Mouse (Mus musculus) thymus, postnatal 0 days (tissue): ENCODE measurements at regions not wholly inside any gene's neighbourhood (a gene's known extent, or its start where the extent isn't known, plus 50 kb on each side); places are given as distances from the start of the nearest gene placed in this dataset.
A peak's percentile ranks its signal among the peaks of the same experiment; 100 is the strongest.

Source experiments
- DNase-seq: peaks from one replicate; pipeline ENCODE4 v3.0.0-alpha.2; 2015; ENCODE audit warnings: low spot score

DNA sequence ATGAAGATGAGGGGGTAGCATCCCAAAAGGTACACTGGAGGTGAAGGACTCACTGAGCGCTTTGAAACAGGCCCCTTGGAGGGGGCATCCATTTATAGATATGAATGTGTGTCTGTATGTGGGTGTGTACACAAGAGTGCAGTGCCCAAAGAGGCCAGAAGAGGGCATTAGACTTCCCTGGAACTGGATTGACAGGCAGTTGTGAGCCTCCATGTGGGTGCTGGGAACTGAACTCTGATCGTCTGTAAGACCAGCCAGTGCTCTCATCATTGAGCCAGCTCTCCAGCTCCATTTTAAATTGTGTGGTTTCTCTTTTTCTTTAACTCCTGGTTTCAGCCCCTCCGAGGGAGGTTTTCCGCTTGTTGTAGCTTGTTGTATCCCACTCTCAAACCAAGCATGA is 67.6 kb upstream of the 1700021F07Rik start:
- DNase-seq, result no peak

- peak; percentile 80 for DNase-seq
These were observed 67.2 kb upstream of the 1700021F07Rik start for GRCm38 (mm10) chr2:173455216-173455615.

DNA sequence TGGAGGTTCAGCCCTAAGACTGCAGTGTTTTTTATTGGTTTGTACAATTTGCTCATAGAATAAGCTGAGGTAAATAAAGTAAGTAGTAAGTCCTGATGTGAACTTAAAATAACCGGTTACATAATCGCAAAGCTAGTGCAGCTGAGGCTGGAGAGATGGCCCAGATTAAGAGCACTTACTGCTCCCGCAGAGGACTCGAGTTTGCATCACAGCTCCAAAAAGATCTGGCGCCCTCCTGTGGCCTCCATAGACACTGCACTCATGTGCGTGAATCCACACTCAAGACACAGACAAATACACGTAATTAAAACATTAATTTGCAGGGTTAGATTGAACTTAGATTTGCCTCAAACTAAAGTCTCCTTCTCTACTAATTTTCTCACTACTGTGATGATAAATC is 66.3 kb upstream of the 1700021F07Rik start:
- peak; percentile 50 for DNase-seq

- DNase-seq, result no peak
These were observed 65.3 kb upstream of the 1700021F07Rik start for GRCm38 (mm10) chr2:173456924-173457623.

DNA sequence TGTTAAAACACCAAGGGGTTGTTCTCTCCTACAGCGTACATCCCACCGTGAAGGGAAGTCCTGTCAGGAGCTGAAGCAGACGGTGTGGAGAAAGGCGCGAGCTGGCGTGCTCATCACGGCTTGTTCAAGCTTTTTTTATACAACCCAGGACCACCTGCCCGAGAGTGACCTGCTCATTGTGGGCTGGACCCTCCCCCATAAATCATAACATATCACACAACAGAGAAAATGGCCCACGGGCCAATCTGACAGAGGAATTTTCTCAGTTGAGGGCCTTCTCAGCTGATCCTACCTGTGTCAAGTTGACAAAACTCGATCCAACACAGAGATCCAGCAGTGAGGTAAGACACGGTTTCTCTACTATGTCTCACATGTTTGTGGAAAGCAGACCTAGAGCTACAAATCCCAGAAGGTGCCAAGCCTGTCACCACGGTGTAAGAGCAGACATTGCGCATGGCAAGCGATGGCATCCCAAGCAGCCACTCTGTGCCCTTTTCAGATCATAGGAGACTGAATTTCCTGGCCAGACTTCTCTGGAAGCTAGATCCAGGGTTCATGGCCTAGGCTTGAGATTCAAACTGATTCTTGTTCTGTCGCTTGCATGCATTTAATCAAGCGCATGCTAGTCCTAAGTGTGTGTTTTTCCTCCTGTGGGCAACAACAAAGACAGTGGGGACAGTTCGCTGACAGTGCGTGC is 64.6 kb upstream of the 1700021F07Rik start:
- no peak for DNase-seq

DNA sequence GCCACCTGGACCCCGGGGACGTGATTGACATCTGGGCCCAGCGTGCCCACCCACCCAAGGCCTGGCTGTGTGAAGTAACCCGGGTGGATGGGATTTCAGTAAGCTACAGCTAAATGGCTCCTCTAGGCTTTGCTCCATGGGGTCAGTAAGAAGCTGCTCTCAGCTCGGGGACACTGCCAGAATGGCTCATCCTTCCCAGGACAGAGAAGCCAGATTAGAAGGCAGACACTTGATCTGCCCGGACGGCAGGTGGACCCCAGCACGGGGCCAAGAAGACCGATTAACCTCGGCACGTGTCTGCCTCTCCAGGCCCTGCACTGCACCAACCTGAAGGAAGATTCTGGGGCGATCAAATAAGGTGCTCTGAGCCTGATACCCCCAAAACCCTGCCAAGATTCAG is 63.5 kb upstream of the 1700021F07Rik start:
- no peak for DNase-seq

DNA sequence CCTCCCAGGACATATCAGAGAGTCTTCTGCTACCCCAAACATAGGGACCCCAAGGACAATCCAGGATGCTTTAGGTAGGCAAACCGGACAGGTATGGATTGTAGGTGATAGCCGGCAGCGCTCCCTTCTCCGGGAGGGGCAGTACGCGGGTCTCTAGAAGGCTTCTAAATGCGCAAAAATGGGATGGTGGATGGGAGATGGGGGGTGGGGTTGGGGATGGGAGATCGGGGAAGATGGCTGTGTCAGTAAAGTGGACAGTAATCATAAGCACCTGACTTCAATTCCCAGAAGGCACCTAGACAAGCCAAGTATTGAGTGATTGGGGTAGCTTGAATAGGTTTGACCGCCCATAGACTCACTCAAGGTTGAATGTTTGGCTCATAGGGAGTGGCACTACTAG is 59.1 kb upstream of the 1700021F07Rik start:
- DNase-seq, result no peak

- DNase-seq, result no peak
These were observed 57.8 kb upstream of the 1700021F07Rik start for GRCm38 (mm10) chr2:173464562-173464961.

GRCm38 (mm10) chr2:173465006-173465620 is 57.3 kb upstream of the 1700021F07Rik start:
- DNase-seq, result no peak

DNA sequence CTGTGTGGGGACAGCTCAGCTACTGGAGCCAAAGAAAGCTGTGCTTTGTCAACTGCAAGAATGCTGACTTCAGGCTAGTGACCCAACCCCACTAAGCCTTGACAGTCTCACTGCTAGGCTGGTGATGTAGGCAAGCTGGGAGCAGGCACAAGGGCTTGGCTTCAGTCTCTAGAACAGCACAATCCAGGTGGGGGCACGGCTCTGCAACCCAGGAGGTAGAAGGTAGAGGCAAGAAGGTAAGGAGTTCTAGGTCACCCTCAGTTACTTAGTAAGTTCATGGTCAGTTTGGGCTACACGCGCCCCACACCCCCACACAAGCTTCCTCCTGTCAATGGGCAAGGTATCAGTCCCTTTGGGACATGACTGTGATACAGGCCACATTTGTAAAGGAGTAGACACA is 54.2 kb upstream of the 1700021F07Rik start:
- no peak for DNase-seq

DNA sequence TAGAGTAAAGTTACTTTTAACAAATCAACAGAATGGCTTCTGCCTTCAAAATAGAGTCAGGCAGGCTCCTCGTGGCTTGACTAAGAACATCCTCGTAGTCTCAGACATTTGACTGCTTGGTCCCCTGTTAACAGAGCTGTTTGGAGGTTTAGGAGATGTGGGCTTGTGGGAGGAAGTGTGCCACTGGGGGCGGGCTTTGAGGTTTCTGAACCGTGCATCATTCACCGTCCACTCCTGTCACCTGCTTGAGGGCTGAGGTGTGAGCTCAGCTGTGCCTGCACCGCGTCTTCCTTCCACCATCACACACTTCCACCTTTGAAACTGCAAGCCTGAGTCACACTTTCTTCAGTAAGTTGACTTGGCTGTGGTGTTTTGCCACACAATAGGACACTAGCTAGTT is 52.6 kb upstream of the 1700021F07Rik start:
- DNase-seq, result peak; percentile 79
